Mouse (Mus musculus) hindbrain, embryonic 13.5 days (tissue): ENCODE measurements around the gene Plscr1. TPM values are rescaled to one million over a fixed set of nuclear protein-coding genes. Genes with fewer than 3 reads are reported as not detected.

Experiments used
- ATAC-seq: fragments of 200-750 bp; cut with Nextera tagmentation; 2 replicates; pipeline ENCODE4 v1.8.0; 2017; ENCODE audit warnings: moderate TSS enrichment; ENCODE audit not compliant: low FRiP score
- H3K27ac ChIP-seq: fragments of 300-500 bp; sonication (generic); 2 replicates; pipeline ENCODE4 v1.5.1; 2015; ENCODE audit warnings: inconsistent platforms, mild to moderate bottlenecking, moderate library complexity
- H3K27me3 ChIP-seq: fragments of 300-500 bp; sonication (generic); 2 replicates; pipeline ENCODE4 v1.6.1; 2015; ENCODE audit warnings: mild to moderate bottlenecking, inconsistent platforms
- H3K36me3 ChIP-seq: fragments of 300-500 bp; sonication (generic); 2 replicates; pipeline ENCODE4 v1.6.1; 2015; ENCODE audit warnings: mild to moderate bottlenecking, inconsistent platforms
- H3K4me1 ChIP-seq: fragments of 300-500 bp; sonication (generic); replicated peaks from 2 replicates; pipeline ENCODE4 v1.6.1; 2015; ENCODE audit warnings: inconsistent platforms
- H3K4me2 ChIP-seq: fragments of 300-500 bp; sonication (generic); 2 replicates; pipeline ENCODE4 v1.6.1; 2015; ENCODE audit warnings: inconsistent platforms, mild to moderate bottlenecking, moderate library complexity
- H3K4me3 ChIP-seq: fragments of 300-500 bp; sonication (generic); 2 replicates; pipeline ENCODE4 v1.5.1; 2015; ENCODE audit warnings: mild to moderate bottlenecking, inconsistent platforms
- H3K9ac ChIP-seq: fragments of 300-500 bp; sonication (generic); 2 replicates; pipeline ENCODE4 v1.6.1; 2015; ENCODE audit warnings: mild to moderate bottlenecking, inconsistent platforms
- H3K9me3 ChIP-seq: fragments of 300-500 bp; sonication (generic); 2 replicates; pipeline ENCODE4 v1.6.1; 2016; ENCODE audit warnings: inconsistent platforms
- WGBS: fragments of 180-500 bp; shearing (Covaris S2); methylation state at CpG from one replicate; pipeline ENCODE4 v1.1.7; 2015; 5-methylcytosine and 5-hydroxymethylcytosine counted together
- polyA plus RNA-seq: library from polyadenylated mRNA; unstranded; fragments of >200 nt; fragmentation: Nextera tagmentation; extraction: Ambion mirVana; gene quantifications from 2 replicates; pipeline ENCODE4 v1.2.1, GENCODE M21; 2015

Plscr1 gene
- 10.3 and 11.2 TPM in 2 replicates for polyA plus RNA-seq

GRCm38 (mm10) chr9:92249447-92249852 lies at the start of gene Plscr1:
Plscr1 (plus strand) TSS chr9:92249750.
- H3K27me3 ChIP-seq = no peaks in the 10 kb centered on the region
- H3K9me3 ChIP-seq = no peaks in the 10 kb centered on the region
- peak within 1 kb of the TSS; percentile 56 for H3K4me3 ChIP-seq
- peaks cover 16% of the 10 kb centered on the region for H3K4me1 ChIP-seq
- no peak for ATAC-seq
- H3K9ac ChIP-seq = peak within 1 kb of the TSS; percentile 75
- peak within 1 kb of the TSS; percentile 66 for H3K27ac ChIP-seq
- H3K36me3 ChIP-seq = no peaks in the 10 kb centered on the region
- WGBS = 40% methylated on average over 7 of the region's 7 CpGs
- H3K4me2 ChIP-seq = peak within 1 kb of the TSS; percentile 73

- no peak for ATAC-seq
- Histone ChIP-seq H3K27me3 (no peaks in the 10 kb centered on the region), H3K4me2 (no peak overlapping the region), H3K9ac (no peak overlapping the region), H3K27ac (no peak overlapping the region), H3K36me3 (no peaks in the 10 kb centered on the region), H3K4me3 (no peak overlapping the region), H3K4me1 (no peaks in the 10 kb centered on the region), H3K9me3 (no peaks in the 10 kb centered on the region)
- 62% methylated on average over 2 of the region's 2 CpGs for WGBS
Measured at GRCm38 (mm10) chr9:92204397-92204796, 45.2 kb upstream of the Plscr1 start.

- no peak overlapping the region for H3K4me3 ChIP-seq
- no peaks in the 10 kb centered on the region for H3K36me3 ChIP-seq
- no peaks in the 10 kb centered on the region for H3K27me3 ChIP-seq
- H3K27ac ChIP-seq = no peak overlapping the region
- no peak for ATAC-seq
- no peak overlapping the region for H3K4me2 ChIP-seq
- 41% methylated on average over 4 of the region's 4 CpGs for WGBS
- H3K4me1 ChIP-seq = no peaks in the 10 kb centered on the region
- no peaks in the 10 kb centered on the region for H3K9me3 ChIP-seq
- H3K9ac ChIP-seq = no peak overlapping the region
Measured at GRCm38 (mm10) chr9:92207307-92207706, 42.2 kb upstream of the Plscr1 start.

GRCm38 (mm10) chr9:92207757-92208156 lies 41.8 kb upstream of the Plscr1 start:
- no peak overlapping the region for H3K9ac ChIP-seq
- H3K27ac ChIP-seq = no peak overlapping the region
- 79% methylated on average over 8 of the region's 8 CpGs for WGBS
- H3K9me3 ChIP-seq = no peaks in the 10 kb centered on the region
- H3K4me2 ChIP-seq = no peak overlapping the region
- no peaks in the 10 kb centered on the region for H3K27me3 ChIP-seq
- H3K36me3 ChIP-seq = no peaks in the 10 kb centered on the region
- no peak for ATAC-seq
- no peaks in the 10 kb centered on the region for H3K4me1 ChIP-seq
- no peak overlapping the region for H3K4me3 ChIP-seq

- Histone ChIP-seq H3K4me3 (no peak overlapping the region), H3K9me3 (no peaks in the 10 kb centered on the region), H3K4me1 (no peaks in the 10 kb centered on the region), H3K4me2 (no peak overlapping the region), H3K9ac (no peak overlapping the region), H3K27me3 (no peaks in the 10 kb centered on the region), H3K27ac (no peak overlapping the region), H3K36me3 (no peaks in the 10 kb centered on the region)
- ATAC-seq = no peak
- WGBS = 76% methylated on average over 3 of the region's 3 CpGs
Measured at GRCm38 (mm10) chr9:92209850-92210249, 39.7 kb upstream of the Plscr1 start.

GRCm38 (mm10) chr9:92210386-92210967 lies 39.1 kb upstream of the Plscr1 start:
- H3K27me3 ChIP-seq = no peaks in the 10 kb centered on the region
- 79% methylated on average over 7 of the region's 7 CpGs for WGBS
- H3K4me2 ChIP-seq = no peak overlapping the region
- no peak overlapping the region for H3K4me3 ChIP-seq
- no peak overlapping the region for H3K9ac ChIP-seq
- ATAC-seq = no peak
- H3K9me3 ChIP-seq = no peaks in the 10 kb centered on the region
- H3K27ac ChIP-seq = no peak overlapping the region
- no peaks in the 10 kb centered on the region for H3K4me1 ChIP-seq
- no peaks in the 10 kb centered on the region for H3K36me3 ChIP-seq

- Histone ChIP-seq H3K36me3 (no peaks in the 10 kb centered on the region), H3K9me3 (no peaks in the 10 kb centered on the region), H3K4me1 (no peaks in the 10 kb centered on the region), H3K4me2 (no peak overlapping the region), H3K9ac (no peak overlapping the region), H3K4me3 (no peak overlapping the region), H3K27ac (no peak overlapping the region), H3K27me3 (no peaks in the 10 kb centered on the region)
- WGBS = 83% methylated on average over 3 of the region's 3 CpGs
- ATAC-seq = no peak
Measured at GRCm38 (mm10) chr9:92211048-92211447, 38.5 kb upstream of the Plscr1 start.

- no peaks in the 10 kb centered on the region for H3K4me1 ChIP-seq
- H3K9ac ChIP-seq = no peak overlapping the region
- 75% methylated on average over 4 of the region's 4 CpGs for WGBS
- H3K4me3 ChIP-seq = no peak overlapping the region
- no peaks in the 10 kb centered on the region for H3K9me3 ChIP-seq
- ATAC-seq = no peak
- no peaks in the 10 kb centered on the region for H3K36me3 ChIP-seq
- no peak overlapping the region for H3K27ac ChIP-seq
- no peak overlapping the region for H3K4me2 ChIP-seq
- H3K27me3 ChIP-seq = no peaks in the 10 kb centered on the region
Measured at GRCm38 (mm10) chr9:92217484-92217883, 32.1 kb upstream of the Plscr1 start.

GRCm38 (mm10) chr9:92217896-92218295 lies 31.7 kb upstream of the Plscr1 start:
- no peak overlapping the region for H3K4me3 ChIP-seq
- H3K4me1 ChIP-seq = no peaks in the 10 kb centered on the region
- H3K9me3 ChIP-seq = no peaks in the 10 kb centered on the region
- no peak for ATAC-seq
- no peak overlapping the region for H3K27ac ChIP-seq
- no peaks in the 10 kb centered on the region for H3K27me3 ChIP-seq
- no peak overlapping the region for H3K4me2 ChIP-seq
- WGBS = 94% methylated on average over 2 of the region's 2 CpGs
- H3K36me3 ChIP-seq = no peaks in the 10 kb centered on the region
- H3K9ac ChIP-seq = no peak overlapping the region

- no peaks in the 10 kb centered on the region for H3K9me3 ChIP-seq
- H3K27me3 ChIP-seq = no peaks in the 10 kb centered on the region
- no peak for ATAC-seq
- no peak overlapping the region for H3K4me2 ChIP-seq
- H3K27ac ChIP-seq = no peak overlapping the region
- no peaks in the 10 kb centered on the region for H3K4me1 ChIP-seq
- WGBS = 80% methylated on average over 3 of the region's 3 CpGs
- H3K4me3 ChIP-seq = no peak overlapping the region
- H3K9ac ChIP-seq = no peak overlapping the region
- H3K36me3 ChIP-seq = no peaks in the 10 kb centered on the region
Measured at GRCm38 (mm10) chr9:92220151-92220550, 29.4 kb upstream of the Plscr1 start.

GRCm38 (mm10) chr9:92221480-92221879 lies 28.1 kb upstream of the Plscr1 start:
- Histone ChIP-seq H3K27ac (no peak overlapping the region), H3K27me3 (no peaks in the 10 kb centered on the region), H3K36me3 (no peaks in the 10 kb centered on the region), H3K9me3 (no peaks in the 10 kb centered on the region), H3K4me3 (no peak overlapping the region), H3K9ac (no peak overlapping the region), H3K4me2 (no peak overlapping the region), H3K4me1 (no peaks in the 10 kb centered on the region)
- ATAC-seq = no peak

- H3K36me3 ChIP-seq = no peaks in the 10 kb centered on the region
- no peak overlapping the region for H3K27ac ChIP-seq
- no peak for ATAC-seq
- H3K4me2 ChIP-seq = no peak overlapping the region
- no peak overlapping the region for H3K9ac ChIP-seq
- no peaks in the 10 kb centered on the region for H3K27me3 ChIP-seq
- no peak overlapping the region for H3K4me3 ChIP-seq
- 93% methylated on average over 1 of the region's 1 CpGs for WGBS
- H3K9me3 ChIP-seq = no peaks in the 10 kb centered on the region
- no peaks in the 10 kb centered on the region for H3K4me1 ChIP-seq
Measured at GRCm38 (mm10) chr9:92224598-92225231, 24.8 kb upstream of the Plscr1 start.

GRCm38 (mm10) chr9:92226127-92226655 lies 23.4 kb upstream of the Plscr1 start:
- Histone ChIP-seq H3K4me3 (no peak overlapping the region), H3K27ac (no peak overlapping the region), H3K36me3 (no peaks in the 10 kb centered on the region), H3K9ac (no peak overlapping the region), H3K9me3 (no peaks in the 10 kb centered on the region), H3K27me3 (no peaks in the 10 kb centered on the region), H3K4me1 (no peaks in the 10 kb centered on the region), H3K4me2 (no peak overlapping the region)
- WGBS = 89% methylated on average over 3 of the region's 3 CpGs
- ATAC-seq = no peak
